Mouse (Mus musculus) gastrocnemius, postnatal 25 days (tissue): ENCODE measurements around the gene Rnf103. TPM values are rescaled to one million over a fixed set of nuclear protein-coding genes. Genes with fewer than 3 reads are reported as not detected.

ENCODE experiments used
- DNase-seq: peaks from one replicate; pipeline ENCODE4 v3.0.0; 2022
- total RNA-seq, 2 experiments: library from RNA; stranded (reverse); gene quantifications; 1 replicate in 1 of 2; 2 replicates in 1 of 2; pipeline ENCODE4 v1.2.3; 2021

Rnf103 gene
- total RNA-seq, 2 experiments from 2014 or later, result 17.5 to 20.3 TPM

DNA sequence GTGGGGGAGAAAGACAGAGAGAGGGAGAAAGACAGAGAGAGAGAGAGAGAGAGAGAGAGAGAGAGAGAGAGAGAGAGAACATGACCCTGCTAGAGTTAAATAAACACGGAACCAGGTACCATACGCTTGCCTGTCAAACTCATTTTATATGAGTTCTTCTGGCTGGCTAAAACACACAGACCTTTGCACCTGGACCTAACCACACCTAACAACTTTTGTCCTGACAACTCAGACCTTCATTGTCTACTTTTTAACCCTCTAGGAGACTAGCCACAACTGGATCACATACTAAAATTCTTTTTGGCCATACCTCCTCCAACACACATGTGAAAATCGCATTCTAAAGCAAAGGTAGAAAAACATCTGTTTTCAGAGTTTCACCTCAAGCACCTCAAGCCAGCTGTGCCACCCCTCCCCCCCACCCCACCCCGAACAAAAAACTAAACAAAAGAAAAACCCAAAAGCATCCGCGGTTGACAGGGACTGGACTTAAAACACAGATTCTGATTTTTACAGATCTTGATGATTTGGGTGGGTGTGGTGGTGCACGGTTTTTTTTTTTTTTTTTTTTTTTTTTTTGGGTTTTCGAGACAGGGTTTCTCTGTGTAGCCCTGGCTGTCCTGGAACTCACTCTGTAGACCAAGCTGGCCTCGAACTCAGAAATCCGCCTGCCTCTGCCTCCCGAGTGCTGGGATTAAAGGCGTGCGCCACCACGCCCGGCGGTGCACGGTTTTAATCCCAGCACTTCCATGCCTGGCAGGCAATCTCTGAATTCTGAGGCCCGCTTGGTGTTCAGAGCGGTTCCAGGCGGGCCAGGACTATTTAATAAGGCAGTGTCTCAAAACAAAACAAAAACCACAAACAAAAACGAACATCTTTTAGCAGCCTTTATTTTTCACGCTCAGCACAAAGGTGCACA, 679 bp upstream of the Rnf103 start:
- DNase-seq, result no peak

DNA sequence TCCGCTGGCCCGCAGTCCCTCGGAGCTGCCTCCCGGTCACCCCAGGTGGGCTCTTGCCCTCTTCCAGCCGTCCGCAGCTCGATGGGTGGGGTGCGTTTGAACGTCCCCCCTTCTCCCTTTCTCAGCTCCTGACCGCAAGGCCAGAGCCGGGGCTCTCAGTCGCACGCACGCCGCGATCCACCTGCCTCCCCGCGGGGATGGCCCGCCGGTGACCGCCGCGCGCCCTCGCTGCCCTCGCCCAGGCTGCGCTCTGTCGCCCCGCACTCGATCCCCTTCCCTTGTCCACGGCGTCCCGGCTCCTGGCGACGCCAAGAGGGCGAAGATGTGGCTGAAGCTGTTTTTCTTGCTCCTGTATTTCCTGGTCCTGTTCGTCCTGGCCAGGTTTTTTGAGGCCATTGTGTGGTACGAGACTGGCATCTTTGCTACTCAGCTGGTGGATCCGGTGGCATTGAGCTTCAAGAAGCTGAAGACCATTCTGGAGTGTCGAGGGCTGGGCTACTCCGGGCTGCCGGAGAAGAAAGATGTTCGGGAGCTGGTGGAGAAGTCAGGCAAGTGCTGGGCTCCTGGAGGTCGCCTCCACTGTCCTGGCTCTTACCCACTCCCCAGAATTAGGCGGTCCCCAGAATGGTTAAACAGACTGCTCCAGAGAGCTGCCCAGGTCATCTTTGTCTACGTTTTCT, 787 bp downstream of the Rnf103 start:
- DNase-seq, result peak; percentile 13

DNA sequence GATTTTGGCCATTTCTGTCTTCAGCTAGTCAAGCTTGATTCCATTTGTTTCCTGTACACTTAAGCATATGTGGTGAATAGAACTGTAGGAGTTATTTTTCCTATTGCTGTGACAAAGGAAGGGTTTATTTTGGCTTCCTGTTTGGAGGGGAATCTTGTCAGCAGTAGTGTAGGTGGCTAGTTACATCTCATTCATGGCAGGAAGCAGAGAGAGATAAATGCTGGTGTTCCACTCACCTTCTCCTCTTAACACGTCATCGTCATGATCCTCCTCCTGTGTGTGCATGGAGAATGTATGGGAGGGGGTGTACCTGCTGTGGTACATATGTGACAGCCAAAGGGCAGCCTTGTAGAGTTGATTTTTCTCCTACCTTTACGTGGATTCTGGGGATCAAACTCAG, 6.9 kb downstream of the Rnf103 start:
- no peak for DNase-seq

DNA sequence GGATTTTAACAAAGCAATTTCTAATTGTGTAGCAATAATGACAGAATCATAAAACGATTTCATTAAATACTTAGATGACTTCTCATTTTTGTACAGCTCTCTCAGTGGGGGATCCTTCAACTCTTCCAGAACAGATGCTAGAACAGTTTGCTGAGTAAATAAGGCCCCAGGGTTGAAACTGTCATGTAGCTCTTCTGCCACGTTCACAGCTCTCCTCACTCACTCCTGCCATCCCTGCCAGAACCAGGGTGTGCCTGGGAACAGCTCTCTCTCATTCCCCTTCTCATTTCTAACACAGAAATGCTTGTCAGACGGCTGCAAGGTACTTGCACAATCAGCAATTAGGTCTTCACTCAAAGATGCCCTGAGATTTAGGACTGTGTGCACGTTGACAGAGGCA, 9.3 kb downstream of the Rnf103 start:
- DNase-seq, result no peak

DNA sequence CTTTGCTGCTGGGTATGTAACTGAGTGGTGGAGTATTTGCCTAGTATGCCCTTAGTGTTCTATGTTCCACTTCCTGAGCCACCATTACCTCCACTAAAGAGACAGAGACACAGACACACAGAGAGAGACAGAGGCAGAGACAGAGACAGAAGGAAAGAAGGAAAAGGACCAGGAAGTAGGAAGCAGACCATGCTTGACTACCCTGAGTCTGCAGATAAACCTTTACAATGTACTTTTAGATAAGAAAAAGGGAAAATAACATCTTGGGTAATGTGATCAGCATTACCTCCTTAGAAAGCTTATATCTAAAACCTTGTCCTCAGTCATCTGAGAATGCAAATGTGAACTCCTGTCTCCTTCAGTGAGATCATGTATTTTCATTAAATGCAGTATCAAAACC, 10.0 kb downstream of the Rnf103 start:
- no peak for DNase-seq

DNA sequence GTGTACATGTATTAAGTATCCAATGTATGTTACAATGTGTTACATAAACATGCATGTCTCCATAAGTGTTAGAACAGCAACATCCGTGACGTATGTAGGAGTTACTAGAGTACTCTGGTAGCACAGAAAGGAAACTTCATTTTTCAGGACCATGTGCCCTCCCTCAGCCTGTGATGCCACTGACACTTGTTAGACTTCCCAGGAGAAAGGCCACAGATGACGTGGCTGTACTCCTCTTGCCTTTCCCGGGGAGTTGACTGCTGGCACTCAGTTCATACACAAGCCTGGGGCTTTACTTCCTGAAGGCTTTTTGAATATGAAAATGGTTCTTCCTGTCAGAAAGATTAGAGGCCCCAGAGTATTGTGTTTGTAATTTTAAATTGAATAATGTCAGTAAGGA, 10.4 kb downstream of the Rnf103 start:
- DNase-seq, result no peak

DNA sequence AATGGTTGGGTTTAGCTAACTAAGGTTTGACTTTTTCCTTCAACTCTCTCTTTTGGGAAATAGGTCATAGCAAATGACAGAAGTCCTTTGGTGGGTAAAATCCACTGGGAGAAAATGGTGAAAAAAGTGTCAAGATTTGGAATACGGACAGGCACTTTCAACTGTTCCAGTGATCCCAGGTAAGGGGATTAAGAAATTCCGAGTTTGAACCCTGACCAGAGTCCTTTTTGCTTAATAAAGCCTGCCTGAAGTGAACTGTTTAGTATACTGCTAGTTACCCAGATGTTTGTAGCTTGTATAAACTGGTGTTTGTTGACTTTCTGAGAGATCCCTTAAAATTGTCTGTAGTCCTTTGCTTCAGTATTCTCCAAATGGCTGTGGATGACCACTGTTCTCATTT, 12.0 kb downstream of the Rnf103 start:
- DNase-seq, result no peak

DNA sequence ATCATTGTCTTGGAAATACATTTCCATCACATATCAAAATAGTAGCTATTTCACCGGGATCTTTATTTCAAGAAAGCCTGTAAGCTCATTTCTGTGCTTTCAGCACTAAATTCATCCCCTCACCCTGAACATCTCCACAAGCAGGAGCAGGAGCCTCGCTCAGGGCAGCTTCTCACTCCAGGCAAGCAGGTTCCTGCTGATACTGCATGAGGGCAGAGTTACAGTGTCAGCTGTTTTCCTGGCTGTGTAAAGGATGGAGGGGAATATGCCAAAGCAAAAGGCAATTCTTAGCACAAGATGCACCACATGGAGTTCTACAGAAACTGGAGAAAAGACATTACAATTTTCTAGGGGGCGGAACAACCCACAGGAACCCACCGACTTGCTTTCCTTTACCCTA, 25.8 kb downstream of the Rnf103 start:
- no peak for DNase-seq

DNA sequence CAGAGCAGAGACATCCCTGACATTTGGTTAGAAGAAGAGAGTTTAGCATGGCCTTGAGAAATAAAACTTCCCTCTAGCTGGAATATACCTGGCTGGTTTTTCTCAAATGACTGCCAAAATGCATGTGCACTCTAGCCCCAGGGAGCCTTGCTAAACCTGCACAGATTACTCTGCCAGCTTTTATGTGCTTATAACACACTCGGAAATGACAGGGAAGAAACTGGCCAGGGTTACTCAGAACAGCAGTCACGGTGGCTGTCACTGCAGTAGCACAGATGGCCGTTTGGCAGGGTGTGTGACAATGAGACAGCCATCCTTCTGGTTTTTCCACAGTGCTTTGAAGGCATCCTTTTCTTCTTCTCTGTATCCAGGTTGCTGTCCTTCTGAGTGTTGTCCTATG, 31.9 kb downstream of the Rnf103 start:
- DNase-seq, result no peak

DNA sequence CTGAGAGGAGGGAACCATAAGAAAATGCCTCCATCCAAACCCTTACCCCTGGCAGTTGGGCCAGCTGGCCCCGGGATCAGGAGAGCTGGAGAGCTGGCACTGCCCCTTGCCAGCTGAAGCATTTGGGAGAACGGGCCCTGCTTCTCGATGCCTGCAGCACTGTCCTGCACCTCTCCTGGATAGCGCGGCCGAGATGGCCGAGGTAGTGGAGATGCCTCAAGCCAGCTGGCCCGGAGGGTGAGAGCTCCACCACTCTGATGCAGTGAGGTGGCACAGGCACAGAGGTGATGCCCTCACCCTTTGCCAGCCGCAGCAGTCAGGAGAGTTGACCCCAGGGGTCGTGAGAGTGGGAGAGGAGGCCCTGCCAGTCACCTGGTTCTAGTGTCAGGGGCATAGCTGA, 33.4 kb downstream of the Rnf103 start:
- DNase-seq, result no peak

DNA sequence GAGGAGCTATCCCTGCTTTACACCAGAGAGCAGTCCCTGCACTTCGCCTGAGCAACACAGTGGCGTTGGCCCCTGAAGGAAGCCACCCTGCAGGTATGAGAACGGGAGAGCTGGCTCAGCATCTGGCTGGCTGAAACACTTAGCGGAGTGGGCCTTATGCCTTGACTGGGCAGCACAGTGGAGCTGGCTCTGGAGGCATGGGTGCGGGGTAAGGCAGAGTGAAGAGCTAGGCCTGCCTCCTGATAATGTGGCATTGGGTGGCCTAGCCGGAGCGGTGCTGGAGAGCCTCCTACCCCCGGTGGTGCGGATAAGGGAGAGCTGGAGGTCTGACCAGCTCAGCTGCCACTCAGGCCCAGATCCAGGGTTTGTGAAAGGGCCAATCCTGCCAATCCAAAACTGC, 34.1 kb downstream of the Rnf103 start:
- DNase-seq, result no peak

DNA sequence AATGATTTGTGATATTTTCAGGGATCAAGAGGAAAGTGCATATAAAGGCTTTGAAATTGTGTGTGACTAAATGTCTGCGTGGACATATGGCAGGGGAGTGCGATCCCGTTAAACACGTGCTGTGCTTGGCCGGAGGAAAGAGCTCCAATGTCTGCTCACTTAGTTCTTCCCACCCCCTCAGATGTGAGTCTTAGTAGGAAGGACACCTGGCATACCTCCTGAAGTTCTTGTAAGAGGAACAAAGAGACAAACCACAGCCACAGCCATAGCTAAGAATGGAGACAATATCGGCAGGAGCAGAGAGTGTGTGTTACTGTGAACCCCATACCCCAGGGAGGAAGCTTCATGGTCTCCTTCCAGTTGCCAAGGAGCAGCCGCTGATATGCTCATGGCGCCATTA, 36.5 kb downstream of the Rnf103 start:
- DNase-seq, result no peak

DNA sequence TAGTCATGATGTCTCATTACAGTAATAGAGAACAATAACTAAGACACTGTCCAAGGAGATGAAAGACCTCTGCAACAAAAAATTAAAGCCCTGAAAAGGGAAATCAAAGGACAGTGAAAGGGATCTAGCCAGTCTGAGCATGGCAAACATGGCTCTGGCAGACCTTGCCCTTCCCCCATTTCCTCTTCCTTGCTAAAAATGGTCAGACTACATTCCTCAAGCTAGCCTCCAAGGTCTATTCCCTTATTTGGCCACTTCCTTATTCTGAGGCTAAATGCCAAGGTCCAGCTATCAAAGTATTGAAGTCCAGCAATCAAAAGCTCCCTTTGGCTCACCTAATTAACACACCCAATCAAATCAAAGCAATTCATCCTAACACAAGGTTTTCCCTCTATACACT, 43.6 kb downstream of the Rnf103 start:
- no peak for DNase-seq

DNA sequence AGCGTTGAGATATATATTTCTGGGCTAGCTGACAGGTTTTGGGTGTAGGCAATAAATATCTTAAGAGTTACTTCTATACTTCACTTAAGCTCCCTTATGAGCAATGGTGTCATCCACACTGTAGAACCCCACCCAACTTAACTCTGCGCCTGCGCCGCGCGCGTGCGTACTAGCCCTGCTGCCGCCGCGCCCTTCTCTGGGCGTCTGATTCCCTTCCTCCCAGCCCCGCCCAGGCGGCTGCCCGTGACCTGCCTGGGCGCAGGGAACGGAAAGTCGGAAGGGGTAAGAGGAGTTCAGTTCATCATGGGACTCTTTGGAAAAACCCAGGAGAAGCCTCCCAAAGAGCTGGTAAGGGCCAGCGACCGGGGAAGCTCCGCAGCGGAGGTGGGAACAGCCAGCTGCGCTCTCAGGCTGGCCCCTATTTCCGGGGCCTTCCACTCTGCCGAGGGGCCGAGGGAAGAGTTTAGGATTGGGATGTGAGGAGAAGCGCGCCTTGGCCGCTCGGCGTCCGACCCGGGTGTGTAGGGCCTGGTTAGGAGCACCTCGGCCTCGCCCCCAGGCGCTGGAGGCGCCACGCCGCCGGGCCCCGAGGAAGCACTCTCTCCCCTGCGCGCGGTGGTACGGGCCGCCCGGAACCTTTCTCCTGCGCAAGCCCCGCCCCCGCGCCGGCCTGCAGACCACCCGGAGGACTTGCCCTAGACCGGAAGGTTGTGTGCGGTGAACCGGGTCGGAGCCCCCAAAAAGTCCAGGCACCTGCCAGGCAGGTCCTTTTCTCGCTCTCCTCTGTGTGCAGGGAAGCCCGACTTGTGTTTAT, 50.2 kb downstream of the Rnf103 start, which contains the start of gene Chmp3:
Gene Chmp3, plus strand, starts transcription at position 112 of the 814 bp plus-strand sequence.
- peak; percentile 95 for DNase-seq

DNA sequence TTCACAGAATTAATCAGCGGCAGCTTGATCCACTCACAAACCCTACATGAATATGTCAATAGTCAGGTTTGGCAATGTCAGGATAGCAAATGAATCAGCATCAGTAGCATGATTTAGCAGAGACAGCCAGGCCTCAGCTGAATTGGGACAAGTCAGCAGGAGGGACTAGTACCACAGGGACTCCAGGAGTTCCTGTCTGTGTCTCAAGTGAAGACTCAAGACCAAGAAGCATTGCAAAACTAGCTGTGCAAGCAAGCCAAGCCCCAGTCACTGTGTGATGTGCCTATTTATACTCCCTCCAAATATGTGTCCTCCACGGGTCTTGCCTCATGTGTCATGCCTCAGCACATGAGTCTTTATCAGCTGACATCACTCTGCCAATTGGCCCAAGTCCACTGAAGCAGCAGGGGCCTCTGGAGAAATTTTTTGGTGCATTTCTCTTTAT, 61.8 kb downstream of the Rnf103 start:
- DNase-seq, result peak; percentile 24

DNA sequence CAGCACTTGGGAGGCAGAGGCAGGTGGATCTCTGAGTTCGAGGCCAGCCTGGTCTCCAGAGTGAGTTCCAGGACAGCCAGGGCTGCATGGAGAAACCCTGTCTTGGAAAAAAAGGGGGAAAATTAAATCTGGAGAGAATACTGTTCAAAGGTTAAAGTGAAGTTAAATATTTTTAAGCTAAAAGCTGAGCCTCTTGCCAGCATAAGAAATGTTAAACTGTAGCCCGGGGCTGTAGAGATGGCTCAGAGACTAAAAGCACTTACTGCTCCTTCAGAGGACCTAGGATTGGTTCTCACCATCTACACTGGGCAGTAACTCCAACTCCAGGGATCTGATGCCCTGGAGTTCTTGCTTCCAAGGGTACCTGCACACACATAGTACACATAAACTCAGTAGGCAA, 63.1 kb downstream of the Rnf103 start:
- no peak for DNase-seq

Other genes with a start within 250 kb of the Rnf103 start
- gene Krcc1, start 222.2 kb upstream of the Rnf103 start, total RNA-seq, result 10 to 100 TPM; 23.2 to 27.4 TPM
- gene Smyd1, start 171.7 kb upstream of the Rnf103 start, total RNA-seq, result 100 to 1,000 TPM; 292 to 319 TPM
- under 1 TPM in 1 of 2 experiments, not detected in 1; 0.29 TPM for gene Cd8b1, start 171.1 kb upstream of the Rnf103 start, total RNA-seq
- gene Cd8a, start 120.5 kb upstream of the Rnf103 start, total RNA-seq, result under 1 TPM in 1 of 2 experiments, not detected in 1; 0.51 TPM
- 10 to 100 TPM; 85.7 to 94.4 TPM for gene Rmnd5a, start 53.3 kb upstream of the Rnf103 start, total RNA-seq
- 10 to 100 TPM; 36.2 to 38.6 TPM for gene Chmp3, start 49.9 kb downstream of the Rnf103 start, total RNA-seq
- 10 to 100 TPM in 1 of 2 experiments, 1 to 10 TPM in 1; 8.8 to 12.0 TPM for gene Kdm3a, start 139.1 kb downstream of the Rnf103 start, total RNA-seq
- 10 to 100 TPM; 62.2 to 72.5 TPM for gene Reep1, start 213.7 kb downstream of the Rnf103 start, total RNA-seq